Mouse (Mus musculus): ENCODE measurements around the gene Ddx5.
A peak's percentile ranks its signal among the peaks of the same experiment; 100 is the strongest.
"Not testable (repeated sequence)": the region's sequence is repeated elsewhere in the genome, so short reads cannot be mapped to it uniquely, and the experiment has no call there.

The Ddx5 gene

GRCm38 (mm10) chr11:106759028-106759427 lies 30.0 kb downstream of the Ddx5 start:
- no peak for DNase-seq

GRCm38 (mm10) chr11:106755583-106755982 lies 33.4 kb downstream of the Ddx5 start:
- no peak for DNase-seq

GRCm38 (mm10) chr11:106753314-106753713 lies 35.7 kb downstream of the Ddx5 start:
- DNase-seq = no peak

GRCm38 (mm10) chr11:106752103-106752502 lies 36.9 kb downstream of the Ddx5 start:
- DNase-seq = no peak

- no peak for DNase-seq
Observed at GRCm38 (mm10) chr11:106751039-106752018, 37.7 kb downstream of the Ddx5 start, which contains the start of gene Milr1. Milr1 (plus strand) TSS chr11:106751226.

- DNase-seq = no peak
Observed at GRCm38 (mm10) chr11:106750121-106750751, 38.7 kb downstream of the Ddx5 start, which contains the start of gene Pecam1. Pecam1 (minus strand) TSS chr11:106750628.

GRCm38 (mm10) chr11:106749557-106750120 lies 39.3 kb downstream of the Ddx5 start:
- not testable (repeated sequence) for DNase-seq

- DNase-seq = no peak
Observed at GRCm38 (mm10) chr11:106744949-106745348, 44.0 kb downstream of the Ddx5 start.

GRCm38 (mm10) chr11:106742388-106742841 lies 46.6 kb downstream of the Ddx5 start:
- peak; percentile 34 for DNase-seq

GRCm38 (mm10) chr11:106741826-106742225 lies 47.2 kb downstream of the Ddx5 start:
- no peak for DNase-seq

- no peak for DNase-seq
Observed at GRCm38 (mm10) chr11:106741232-106741631, 47.8 kb downstream of the Ddx5 start.

GRCm38 (mm10) chr11:106740724-106741123 lies 48.3 kb downstream of the Ddx5 start:
- not testable (repeated sequence) for DNase-seq

GRCm38 (mm10) chr11:106739116-106739515 lies 49.9 kb downstream of the Ddx5 start:
- DNase-seq = no peak

GRCm38 (mm10) chr11:106737178-106737621 lies 51.8 kb downstream of the Ddx5 start:
- no peak for DNase-seq

GRCm38 (mm10) chr11:106736614-106737013 lies 52.4 kb downstream of the Ddx5 start:
- no peak for DNase-seq

- no peak for DNase-seq
Observed at GRCm38 (mm10) chr11:106730714-106731113, 58.3 kb downstream of the Ddx5 start.
